Mouse (Mus musculus) liver, embryonic 16.5 days (tissue): ENCODE data around the gene Rnf39. TPM values are rescaled to one million over a fixed set of nuclear protein-coding genes. Genes with fewer than 3 reads are reported as not detected.

ENCODE experiments used
- ATAC-seq: fragments of 200-750 bp; cut with Nextera tagmentation; 2 replicates; pipeline ENCODE4 v1.8.0; 2017; ENCODE audit warnings: low read depth, mild to moderate bottlenecking, moderate number of reproducible peaks, moderate library complexity
- H3K27ac ChIP-seq: fragments of 300-500 bp; sonication (generic); 2 replicates; pipeline ENCODE4 v1.5.1; 2014; ENCODE audit warnings: mild to moderate bottlenecking, low read length
- H3K27me3 ChIP-seq: fragments of 300-500 bp; sonication (generic); 2 replicates; pipeline ENCODE4 v1.6.1; 2014; ENCODE audit warnings: low read depth, low read length, mixed read lengths; ENCODE audit not compliant: control insufficient read depth, insufficient read depth
- H3K36me3 ChIP-seq: fragments of 300-500 bp; sonication (generic); 2 replicates; pipeline ENCODE4 v1.6.1; 2014; ENCODE audit warnings: mild to moderate bottlenecking; ENCODE audit not compliant: control insufficient read depth, insufficient read depth
- H3K4me1 ChIP-seq: fragments of 300-500 bp; sonication (generic); 2 replicates; pipeline ENCODE4 v1.6.1; 2014; ENCODE audit warnings: low read depth, low read length, mixed read lengths; ENCODE audit not compliant: control insufficient read depth
- H3K4me2 ChIP-seq: fragments of 300-500 bp; sonication (generic); 2 replicates; pipeline ENCODE4 v1.6.1; 2014; ENCODE audit warnings: low read depth, low read length, mixed read lengths
- H3K4me3 ChIP-seq: fragments of 300-500 bp; sonication (generic); 2 replicates; pipeline ENCODE4 v1.5.1; 2014; ENCODE audit warnings: low read depth, mild to moderate bottlenecking, low read length
- H3K9ac ChIP-seq: fragments of 300-500 bp; sonication (generic); 2 replicates; pipeline ENCODE4 v1.6.1; 2014; ENCODE audit warnings: low read depth, low read length
- H3K9me3 ChIP-seq: fragments of 300-500 bp; sonication (generic); replicated peaks from 2 replicates; pipeline ENCODE4 v1.6.1; 2016; ENCODE audit warnings: low read length; ENCODE audit not compliant: control insufficient read depth
- WGBS: fragments of 180-500 bp; shearing (Covaris S2); extraction: QIAGEN DNeasy Blood & Tissue Kit; methylation state at CpG from one replicate; pipeline ENCODE4 v1.1.7; 2014; ENCODE audit not compliant: insufficient replicate concordance; 5-methylcytosine and 5-hydroxymethylcytosine counted together
- polyA plus RNA-seq: library from polyadenylated mRNA; unstranded; fragments of >200 nt; fragmentation: Nextera tagmentation; extraction: Ambion mirVana; gene quantifications from 2 replicates; pipeline ENCODE4 v1.2.1, GENCODE M21; 2015

Rnf39 gene
- polyA plus RNA-seq, 1 experiment from 2014 or later: 0.08 TPM

- no peak overlapping the region for H3K4me3 ChIP-seq
- no peak overlapping the region for H3K9ac ChIP-seq
- no peaks in the 10 kb centered on the region for H3K36me3 ChIP-seq
- no peaks in the 10 kb centered on the region for H3K27me3 ChIP-seq
- H3K27ac ChIP-seq: no peak overlapping the region
- no peak for ATAC-seq
- WGBS: 22% methylated on average over 1 of the region's 1 CpGs
- no peaks in the 10 kb centered on the region for H3K4me1 ChIP-seq
- no peaks in the 10 kb centered on the region for H3K9me3 ChIP-seq
- H3K4me2 ChIP-seq: no peak overlapping the region
Observed at GRCm38 (mm10) chr17:36908235-36908634, 34.5 kb upstream of the Rnf39 start.

- WGBS: 31% methylated on average over 4 of the region's 4 CpGs
Observed at GRCm38 (mm10) chr17:36909802-36910201, 32.9 kb upstream of the Rnf39 start.

DNA sequence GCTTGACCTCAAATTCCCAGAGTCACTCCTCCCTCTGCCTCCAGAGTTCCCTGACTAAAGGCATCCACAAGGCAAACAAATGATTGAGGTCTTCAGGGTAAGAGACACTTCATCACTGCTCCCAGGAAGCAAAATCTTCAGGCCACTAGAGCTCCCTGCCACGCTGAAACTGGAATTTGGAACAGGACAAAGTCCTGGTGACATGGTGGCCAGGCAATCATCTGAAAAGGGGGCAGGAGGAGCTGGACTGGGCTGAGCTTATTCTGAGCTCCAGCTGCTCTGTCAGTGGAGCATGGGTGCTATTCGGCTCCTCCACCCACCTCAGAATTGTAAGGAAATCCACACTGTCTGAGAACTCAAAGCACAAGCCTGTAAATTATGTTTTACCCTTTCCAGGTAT lies 30.7 kb upstream of the Rnf39 start:
- Histone ChIP-seq H3K9me3 (no peaks in the 10 kb centered on the region), H3K9ac (no peak overlapping the region), H3K4me3 (no peak overlapping the region), H3K4me2 (no peak overlapping the region), H3K27me3 (peaks cover 7% of the 10 kb centered on the region), H3K27ac (no peak overlapping the region), H3K36me3 (no peaks in the 10 kb centered on the region), H3K4me1 (no peaks in the 10 kb centered on the region)
- 44% methylated on average over 2 of the region's 2 CpGs for WGBS
- ATAC-seq: no peak

More at GRCm38 (mm10) chr17:36909802-36910201, 32.9 kb upstream of the Rnf39 start:
- no peak for ATAC-seq
- no peak overlapping the region for H3K4me3 ChIP-seq
- no peaks in the 10 kb centered on the region for H3K9me3 ChIP-seq
- H3K4me1 ChIP-seq: no peaks in the 10 kb centered on the region
- no peak overlapping the region for H3K9ac ChIP-seq
- H3K27ac ChIP-seq: no peak overlapping the region
- no peaks in the 10 kb centered on the region for H3K27me3 ChIP-seq
- no peak overlapping the region for H3K4me2 ChIP-seq
- no peaks in the 10 kb centered on the region for H3K36me3 ChIP-seq

- no peak for ATAC-seq
- Histone ChIP-seq H3K36me3 (no peaks in the 10 kb centered on the region), H3K9ac (no peak overlapping the region), H3K4me3 (no peak overlapping the region), H3K27ac (no peak overlapping the region), H3K9me3 (no peaks in the 10 kb centered on the region), H3K4me1 (no peaks in the 10 kb centered on the region), H3K27me3 (peaks cover 7% of the 10 kb centered on the region), H3K4me2 (no peak overlapping the region)
- 7% methylated on average over 2 of the region's 2 CpGs for WGBS
Observed at GRCm38 (mm10) chr17:36914108-36914507, 28.6 kb upstream of the Rnf39 start.

GRCm38 (mm10) chr17:36915076-36915475 lies 27.6 kb upstream of the Rnf39 start:
- Histone ChIP-seq H3K27ac (no peak overlapping the region), H3K4me1 (no peaks in the 10 kb centered on the region), H3K9ac (no peak overlapping the region), H3K4me2 (no peak overlapping the region), H3K27me3 (peaks cover 7% of the 10 kb centered on the region), H3K4me3 (no peak overlapping the region), H3K36me3 (no peaks in the 10 kb centered on the region), H3K9me3 (no peaks in the 10 kb centered on the region)
- ATAC-seq: no peak
- WGBS: 8% methylated on average over 9 of the region's 9 CpGs

- no peak overlapping the region for H3K4me2 ChIP-seq
- H3K27me3 ChIP-seq: peaks cover 7% of the 10 kb centered on the region
- WGBS: 47% methylated on average over 15 of the region's 15 CpGs
- H3K36me3 ChIP-seq: no peaks in the 10 kb centered on the region
- no peaks in the 10 kb centered on the region for H3K9me3 ChIP-seq
- no peaks in the 10 kb centered on the region for H3K4me1 ChIP-seq
- 0 out of 2 replicates have a peak, but pooled peaks have one; percentile 37 for ATAC-seq
- no peak overlapping the region for H3K9ac ChIP-seq
- H3K27ac ChIP-seq: no peak overlapping the region
- no peak overlapping the region for H3K4me3 ChIP-seq
Observed at GRCm38 (mm10) chr17:36920239-36920638, 22.5 kb upstream of the Rnf39 start.

DNA sequence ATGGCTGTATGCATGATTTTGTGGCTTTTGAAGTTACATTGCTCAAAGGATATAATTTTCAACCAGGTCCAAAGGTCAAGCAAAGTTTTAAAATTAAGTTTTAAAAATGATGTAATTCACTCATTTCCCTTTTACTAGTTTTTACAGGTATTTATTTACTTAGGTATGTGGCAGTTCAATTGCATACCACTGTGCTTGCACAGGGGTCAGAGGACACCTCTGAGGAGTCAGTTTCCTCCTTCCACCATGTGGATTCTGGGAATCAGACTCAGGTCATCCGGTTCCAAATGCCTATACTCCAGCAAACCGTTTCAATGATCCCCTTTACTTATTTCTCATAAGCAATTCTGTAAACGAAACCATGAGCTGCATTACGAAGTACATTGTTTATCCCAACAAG lies 20.0 kb upstream of the Rnf39 start:
- H3K27me3 ChIP-seq: no peaks in the 10 kb centered on the region; the same call in 1 of the 2 replicates
- no peak overlapping the region for H3K27ac ChIP-seq
- H3K4me3 ChIP-seq: no peak overlapping the region
- ATAC-seq: no peak
- H3K36me3 ChIP-seq: no peaks in the 10 kb centered on the region
- WGBS: 58% methylated on average over 4 of the region's 4 CpGs
- no peak overlapping the region for H3K9ac ChIP-seq
- no peaks in the 10 kb centered on the region for H3K4me1 ChIP-seq
- no peaks in the 10 kb centered on the region for H3K9me3 ChIP-seq
- no peak overlapping the region for H3K4me2 ChIP-seq

GRCm38 (mm10) chr17:36923491-36923890 lies 19.2 kb upstream of the Rnf39 start:
- Histone ChIP-seq H3K27ac (no peak overlapping the region), H3K27me3 (no peaks in the 10 kb centered on the region; the same call in 1 of the 2 replicates), H3K4me3 (no peak overlapping the region), H3K36me3 (no peaks in the 10 kb centered on the region), H3K9me3 (no peaks in the 10 kb centered on the region), H3K4me1 (no peaks in the 10 kb centered on the region), H3K4me2 (no peak overlapping the region), H3K9ac (no peak overlapping the region)
- WGBS: 44% methylated on average over 4 of the region's 4 CpGs
- ATAC-seq: no peak

GRCm38 (mm10) chr17:36927496-36928120 lies 15.1 kb upstream of the Rnf39 start:
- Histone ChIP-seq H3K4me2 (no peak overlapping the region), H3K9ac (no peak overlapping the region), H3K4me1 (no peaks in the 10 kb centered on the region), H3K9me3 (no peaks in the 10 kb centered on the region), H3K27me3 (no peaks in the 10 kb centered on the region), H3K27ac (no peak overlapping the region), H3K4me3 (no peak overlapping the region), H3K36me3 (no peaks in the 10 kb centered on the region)
- ATAC-seq: no peak
- 44% methylated on average over 10 of the region's 10 CpGs for WGBS
